Mouse (Mus musculus) MEL (cell line): ENCODE results near the gene Pou6f1. TPM values are rescaled to one million over a fixed set of nuclear protein-coding genes. Genes with fewer than 3 reads are reported as not detected.

Experiments used
- DNase-seq: peaks from one replicate; pipeline ENCODE4 v3.0.0; 2011; ENCODE audit warnings: low read depth, low spot score
- H3K27ac ChIP-seq: 2 replicates; pipeline ENCODE4 v1.5.1; 2012; ENCODE audit warnings: low read depth, mild to moderate bottlenecking, control low read depth, low read length, moderate library complexity; ENCODE audit not compliant: control insufficient read depth
- H3K27me3 ChIP-seq, 2 experiments: fragments of 150-350 bp in 1 of 2; sonication (generic) in 1 of 2; 2 replicates each; pipeline ENCODE4 v1.6.1; 2012; ENCODE audit warnings: low read length in 2 of 2, mild to moderate bottlenecking in 2 of 2, improper control_type of control experiment in 1 of 2, moderate library complexity in 1 of 2; ENCODE audit not compliant: insufficient read depth in 2 of 2, control insufficient read depth in 1 of 2
- H3K36me3 ChIP-seq, 2 experiments: 2 replicates each; pipeline ENCODE4 v1.6.1; 2012 to 2014; ENCODE audit warnings: low read length in 2 of 2, improper control_type of control experiment in 1 of 2, inconsistent platforms in 1 of 2, mild to moderate bottlenecking in 1 of 2; ENCODE audit not compliant: insufficient read depth in 2 of 2, control insufficient read depth in 1 of 2
- H3K4me1 ChIP-seq, 2 experiments: fragments of 150-350 bp in 1 of 2; sonication (generic) in 1 of 2; 2 replicates each; pipeline ENCODE4 v1.6.1; 2012; ENCODE audit warnings: low read length in 2 of 2, improper control_type of control experiment in 1 of 2, mild to moderate bottlenecking in 1 of 2; ENCODE audit not compliant: insufficient read depth in 2 of 2, control insufficient read depth in 1 of 2
- H3K4me3 ChIP-seq, 2 experiments: fragments of 150-350 bp in 1 of 2; sonication (generic) in 1 of 2; 2 replicates each; pipeline ENCODE4 v1.5.1; 2012; ENCODE audit warnings: low read depth in 2 of 2, low read length in 2 of 2, mild to moderate bottlenecking in 2 of 2, moderate library complexity in 2 of 2, control low read depth in 1 of 2, improper control_type of control experiment in 1 of 2; ENCODE audit not compliant: control insufficient read depth in 1 of 2, insufficient read depth in 1 of 2
- H3K79me2 ChIP-seq: 2 replicates; pipeline ENCODE4 v1.6.1; 2012; ENCODE audit warnings: mild to moderate bottlenecking, low read length, moderate library complexity; ENCODE audit not compliant: control insufficient read depth, poor library complexity, insufficient read depth
- H3K9ac ChIP-seq: 2 replicates; pipeline ENCODE4 v1.6.1; 2012; ENCODE audit warnings: low read depth, mild to moderate bottlenecking, control low read depth, low read length, moderate library complexity; ENCODE audit not compliant: control insufficient read depth, poor library complexity, severe bottlenecking
- H3K9me3 ChIP-seq: fragments of 150-350 bp; sonication (generic); replicated peaks from 2 replicates; pipeline ENCODE4 v1.6.1; 2012; ENCODE audit warnings: mild to moderate bottlenecking, low read length, improper control_type of control experiment, moderate library complexity; ENCODE audit not compliant: insufficient read depth
- BHLHE40 ChIP-seq: IDR thresholded peaks from 2 replicates; pipeline ENCODE4 v1.6.1; 2012; ENCODE audit warnings: low read depth, mild to moderate bottlenecking, inconsistent platforms, low read length, improper control_type of control experiment, borderline replicate concordance
- CHD2 ChIP-seq: IDR thresholded peaks from 2 replicates; pipeline ENCODE4 v1.6.1; 2011; ENCODE audit warnings: low read length, improper control_type of control experiment
- EP300 ChIP-seq, 2 experiments: IDR thresholded peaks; 2 replicates each; pipeline ENCODE4 v1.6.1; 2011; ENCODE audit warnings: improper control_type of control experiment in 2 of 2, low read length in 2 of 2, low read depth in 1 of 2, mild to moderate bottlenecking in 1 of 2
- GATA1 ChIP-seq: IDR thresholded peaks from 2 replicates; pipeline ENCODE4 v1.6.1; 2011; ENCODE audit warnings: low read depth, low read length, improper control_type of control experiment
- HCFC1 ChIP-seq: IDR thresholded peaks from 2 replicates; pipeline ENCODE4 v1.6.1; 2012; ENCODE audit warnings: low read depth, mild to moderate bottlenecking, inconsistent platforms, low read length, improper control_type of control experiment, moderate library complexity
- MAFK ChIP-seq: IDR thresholded peaks from 2 replicates; pipeline ENCODE4 v1.6.1; 2011; ENCODE audit warnings: low read depth, mild to moderate bottlenecking, low read length, improper control_type of control experiment, borderline replicate concordance
- MAX ChIP-seq: IDR thresholded peaks from 2 replicates; pipeline ENCODE4 v1.6.1; 2011; ENCODE audit warnings: low read length, improper control_type of control experiment
- MXI1 ChIP-seq: IDR thresholded peaks from 2 replicates; pipeline ENCODE4 v1.6.1; 2011; ENCODE audit warnings: mild to moderate bottlenecking, low read depth, low read length, improper control_type of control experiment
- MYB ChIP-seq: IDR thresholded peaks from 2 replicates; pipeline ENCODE4 v1.6.1; 2011; ENCODE audit warnings: mild to moderate bottlenecking, low read depth, low read length, improper control_type of control experiment
- MYC ChIP-seq: IDR thresholded peaks from 2 replicates; pipeline ENCODE4 v1.6.1; 2011; ENCODE audit warnings: low read depth, mild to moderate bottlenecking, low read length, improper control_type of control experiment, moderate library complexity
- NELFE ChIP-seq: IDR thresholded peaks from 2 replicates; pipeline ENCODE4 v1.6.1; 2011; ENCODE audit warnings: low read depth, low read length, improper control_type of control experiment
- NRF1 ChIP-seq: IDR thresholded peaks from 2 replicates; pipeline ENCODE4 v1.6.1; 2014; ENCODE audit warnings: low read depth, mild to moderate bottlenecking, inconsistent platforms, low read length, improper control_type of control experiment, moderate library complexity; ENCODE audit not compliant: poor library complexity, insufficient read depth, severe bottlenecking
- POLR2A ChIP-seq, 2 experiments: IDR thresholded peaks; 2 replicates each; pipeline ENCODE4 v1.6.1; 2011 to 2012; ENCODE audit warnings: low read length in 2 of 2, mild to moderate bottlenecking in 2 of 2, control low read depth in 1 of 2, improper control_type of control experiment in 1 of 2, low read depth in 1 of 2, moderate library complexity in 1 of 2; ENCODE audit not compliant: control insufficient read depth in 1 of 2, insufficient read depth in 1 of 2, poor library complexity in 1 of 2
- POLR2AphosphoS5 ChIP-seq: IDR thresholded peaks from 2 replicates; pipeline ENCODE4 v1.6.1; 2012; ENCODE audit warnings: low read depth, borderline replicate concordance, mild to moderate bottlenecking, inconsistent platforms, low read length, moderate library complexity, mixed read lengths
- SIN3A ChIP-seq: IDR thresholded peaks from 2 replicates; pipeline ENCODE4 v1.6.1; 2012; ENCODE audit warnings: low read length, improper control_type of control experiment, inconsistent platforms
- SMC3 ChIP-seq: IDR thresholded peaks from 2 replicates; pipeline ENCODE4 v1.6.1; 2011; ENCODE audit warnings: low read depth, low read length, improper control_type of control experiment
- TCF12 ChIP-seq: IDR thresholded peaks from 2 replicates; pipeline ENCODE4 v1.6.1; 2014; ENCODE audit warnings: low read depth, mild to moderate bottlenecking, inconsistent platforms, low read length, improper control_type of control experiment, moderate library complexity
- USF1 ChIP-seq: IDR thresholded peaks from 2 replicates; pipeline ENCODE4 v1.6.1; 2014; ENCODE audit warnings: low read depth, mild to moderate bottlenecking, inconsistent platforms, low read length, improper control_type of control experiment, moderate library complexity
- USF2 ChIP-seq, 2 experiments: IDR thresholded peaks; 2 replicates each; pipeline ENCODE4 v1.6.1; 2011 to 2012; ENCODE audit warnings: improper control_type of control experiment in 2 of 2, low read length in 2 of 2, borderline replicate concordance in 1 of 2, inconsistent platforms in 1 of 2, low read depth in 1 of 2, mild to moderate bottlenecking in 1 of 2; ENCODE audit not compliant: insufficient read depth in 1 of 2
- ZNF384 ChIP-seq: IDR thresholded peaks from 2 replicates; pipeline ENCODE4 v1.6.1; 2012; ENCODE audit warnings: low read depth, mild to moderate bottlenecking, inconsistent platforms, low read length, improper control_type of control experiment
- polyA plus RNA-seq, 2 experiments: library from polyadenylated mRNA; stranded (reverse) in 1 of 2; unstranded in 1 of 2; fragments of >175 nt in 1 of 2; fragments of >200 nt in 1 of 2; gene quantifications; 2 replicates each; pipeline versions ENCODE4 v1.2.1 to v1.2.4; 2012; ENCODE audit warnings: low replicate concordance in 2 of 2, low read depth in 1 of 2; ENCODE audit not compliant: insufficient read length in 2 of 2, insufficient read depth in 1 of 2, missing spikeins in 1 of 2
- total RNA-seq: library from RNA; depleted of rRNA; stranded (reverse); fragments of 300-350 nt; gene quantifications from 2 replicates; pipeline ENCODE4 v1.2.3, GENCODE M21; 2012; rRNA removed

Pou6f1 gene
- total and polyA plus RNA-seq, 3 experiments, result 0.46 to 2.5 TPM; not detected in 1

GRCm38 (mm10) chr15:100525405-100525804 is 74.4 kb downstream of the Pou6f1 start:
- DNase-seq, result no peak
- no peaks in the 10 kb centered on the region for H3K9me3 ChIP-seq
- peaks cover 15 to 22% of the 10 kb centered on the region in 2 experiments for H3K4me1 ChIP-seq

More at GRCm38 (mm10) chr15:100525405-100525804, 74.4 kb downstream of the Pou6f1 start:
- no peak overlapping the region for H3K4me3 ChIP-seq
- no peak overlapping the region for H3K27ac ChIP-seq
- H3K27me3 ChIP-seq, result no peaks in the 10 kb centered on the region
- no peak for TF ChIP-seq MAFK
- no peak for TF ChIP-seq TCF12
- no peak for TF ChIP-seq SIN3A
- no peak for TF ChIP-seq HCFC1
- TF ChIP-seq EP300 (IDR thresholded peaks at IDR 0.05; ENCODE audit: low read depth in 1 of 2, low read length in 2 of 2), result no peak
- TF ChIP-seq USF1, result no peak
- no peak for TF ChIP-seq POLR2AphosphoS5
- no peak for TF ChIP-seq GATA1
- TF ChIP-seq NRF1, result no peak
- no peak for TF ChIP-seq MAX
- no peak for TF ChIP-seq USF2 (IDR thresholded peaks at IDR 0.05; ENCODE audit: borderline replicate concordance in 1 of 2, insufficient read depth in 1 of 2, low read depth in 1 of 2, low read length in 2 of 2)
- no peak for TF ChIP-seq ZNF384
- TF ChIP-seq MYC, result no peak
- no peak for TF ChIP-seq NELFE
- TF ChIP-seq SMC3, result no peak
- no peak for TF ChIP-seq CHD2
- no peak for TF ChIP-seq MXI1
- no peak for TF ChIP-seq BHLHE40
- no peak for TF ChIP-seq POLR2A (IDR thresholded peaks at IDR 0.05; ENCODE audit: control insufficient read depth in 1 of 2, insufficient read depth in 1 of 2, low read depth in 1 of 2, low read length in 2 of 2, poor library complexity in 1 of 2)
- no peak for TF ChIP-seq MYB
- peaks cover 6 to 22% of the 10 kb centered on the region in 2 experiments for H3K36me3 ChIP-seq
- no peak overlapping the region for H3K9ac ChIP-seq
- no peaks in the 10 kb centered on the region for H3K79me2 ChIP-seq

Other genes with a start within 250 kb of the Pou6f1 start
- gene Methig1, start 246.8 kb downstream of the Pou6f1 start, total RNA-seq, result not detected in 2 replicates
- not detected for gene Methig1, start 246.8 kb downstream of the Pou6f1 start, polyA plus RNA-seq
- not detected in 2 replicates for gene Mettl7a2, start 246.8 kb downstream of the Pou6f1 start, total RNA-seq
- gene Mettl7a2, start 246.8 kb downstream of the Pou6f1 start, polyA plus RNA-seq, result not detected
- not detected in 2 replicates for gene Higd1c, start 235.4 kb downstream of the Pou6f1 start, total RNA-seq
- gene Higd1c, start 235.4 kb downstream of the Pou6f1 start, polyA plus RNA-seq, result not detected
- 0.15 TPM in 1 of 2 replicates, not detected in the other for gene Gm5475, start 177.8 kb downstream of the Pou6f1 start, total RNA-seq
- gene Gm5475, start 177.8 kb downstream of the Pou6f1 start, polyA plus RNA-seq, result under 1 TPM in 1 of 2 experiments, not detected in 1; 0.14 TPM
- gene Slc11a2, start 174.9 kb downstream of the Pou6f1 start, total RNA-seq, result 52.7 and 69.0 TPM in 2 replicates
- gene Slc11a2, start 174.9 kb downstream of the Pou6f1 start, polyA plus RNA-seq, result 100 to 1,000 TPM in 1 of 2 experiments, not detected in 1; 112 TPM
- 30.1 and 38.8 TPM in 2 replicates for gene Letmd1, start 131.0 kb downstream of the Pou6f1 start, total RNA-seq
- 100 to 1,000 TPM in 1 of 2 experiments, 10 to 100 TPM in 1; 64.3 to 277 TPM for gene Letmd1, start 131.0 kb downstream of the Pou6f1 start, polyA plus RNA-seq
- 5.3 and 5.8 TPM in 2 replicates for gene Csrnp2, start 104.5 kb downstream of the Pou6f1 start, total RNA-seq
- gene Csrnp2, start 104.5 kb downstream of the Pou6f1 start, polyA plus RNA-seq, result 1 to 10 TPM in 1 of 2 experiments, not detected in 1; 4.2 TPM
- 15.4 and 21.5 TPM in 2 replicates for gene Tfcp2, start 48.0 kb downstream of the Pou6f1 start, total RNA-seq
- gene Tfcp2, start 48.0 kb downstream of the Pou6f1 start, polyA plus RNA-seq, result 10 to 100 TPM in 1 of 2 experiments, not detected in 1; 20.4 TPM
- 100 and 107 TPM in 2 replicates for gene Dazap2, start 15.4 kb upstream of the Pou6f1 start, total RNA-seq
- 100 to 1,000 TPM; 233 to 341 TPM for gene Dazap2, start 15.4 kb upstream of the Pou6f1 start, polyA plus RNA-seq
- gene Smagp, start 37.0 kb upstream of the Pou6f1 start, total RNA-seq, result 1.6 and 2.6 TPM in 2 replicates
- 10 to 100 TPM in 1 of 2 experiments, not detected in 1; 22.6 TPM for gene Smagp, start 37.0 kb upstream of the Pou6f1 start, polyA plus RNA-seq
- gene Bin2, start 69.6 kb upstream of the Pou6f1 start, total RNA-seq, result 79.9 and 94.7 TPM in 2 replicates
- 100 to 1,000 TPM; 106 to 128 TPM for gene Bin2, start 69.6 kb upstream of the Pou6f1 start, polyA plus RNA-seq
- gene Cela1, start 87.9 kb upstream of the Pou6f1 start, total RNA-seq, result 42.2 and 60.3 TPM in 2 replicates
- gene Cela1, start 87.9 kb upstream of the Pou6f1 start, polyA plus RNA-seq, result 10 to 100 TPM in 1 of 2 experiments, not detected in 1; 51.4 TPM
- gene Galnt6, start 129.4 kb upstream of the Pou6f1 start, total RNA-seq, result 17.0 and 17.5 TPM in 2 replicates
- gene Galnt6, start 129.4 kb upstream of the Pou6f1 start, polyA plus RNA-seq, result 10 to 100 TPM in 1 of 2 experiments, not detected in 1; 16.1 TPM
- gene Slc4a8, start 161.8 kb upstream of the Pou6f1 start, total RNA-seq, result 0.35 and 0.72 TPM in 2 replicates
- gene Slc4a8, start 161.8 kb upstream of the Pou6f1 start, polyA plus RNA-seq, result 1 to 10 TPM in 1 of 2 experiments, not detected in 1; 2.5 TPM